Mouse (Mus musculus): ENCODE data around the gene Slc43a1. TPM values are rescaled to one million over a fixed set of nuclear protein-coding genes. Genes with fewer than 3 reads are reported as not detected.
"Not testable (repeated sequence)": the region's sequence is repeated elsewhere in the genome, so short reads cannot be mapped to it uniquely, and the experiment has no call there.

Gene Slc43a1
- total RNA-seq (2015; ENCODE audit: low replicate concordance) (716 and 794 TPM in 2 replicates), total RNA-seq (2017; ENCODE audit: low replicate concordance) (395 and 487 TPM in 2 replicates)

DNA sequence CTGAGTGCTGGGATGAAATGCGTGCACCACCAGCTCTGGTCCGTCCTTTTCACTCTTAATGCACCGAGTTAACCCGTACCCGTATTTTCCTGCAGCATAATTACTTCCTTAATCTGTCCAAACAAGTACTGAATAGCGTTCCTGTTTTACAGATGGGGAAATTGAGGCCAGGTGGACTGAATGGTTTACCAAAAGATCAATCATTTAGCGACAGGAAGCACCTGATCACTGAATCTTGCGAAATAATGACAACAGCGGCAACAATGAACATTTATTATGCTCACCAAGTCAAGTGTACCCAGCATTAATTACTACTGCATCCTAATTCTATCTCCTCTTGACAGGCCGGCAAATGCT, at the start of gene Slc43a1:
Gene Slc43a1, plus strand, starts transcription at position 258 of the 357 bp plus-strand sequence.
- no peak for ATAC-seq (replicated peaks; ENCODE audit: low FRiP score, poor library complexity, severe bottlenecking)

GRCm38 (mm10) chr2:84790418-84790817, 48.2 kb upstream of the Slc43a1 start:
- ATAC-seq (replicated peaks; ENCODE audit: low FRiP score, poor library complexity, severe bottlenecking): no peak

DNA sequence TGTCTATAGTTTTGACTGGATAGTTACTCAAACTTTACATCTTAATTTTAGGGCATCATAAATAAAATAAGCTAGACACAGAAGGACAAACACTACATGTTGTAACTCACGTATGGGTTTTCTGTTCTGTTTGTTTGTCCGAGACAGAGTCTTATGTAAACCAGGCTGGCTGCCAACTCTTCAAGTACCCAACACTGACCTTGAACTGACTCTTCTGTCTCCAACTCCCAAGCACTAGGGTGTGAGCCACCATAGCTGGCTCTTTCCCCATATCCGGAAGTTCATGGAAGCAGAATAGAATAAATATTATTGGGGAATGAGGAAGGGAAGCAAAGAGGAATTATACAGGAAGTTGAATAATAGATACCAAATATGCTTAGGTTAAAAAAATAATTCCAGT, 46.1 kb upstream of the Slc43a1 start:
- no peak for ATAC-seq (replicated peaks; ENCODE audit: low FRiP score, poor library complexity, severe bottlenecking)

GRCm38 (mm10) chr2:84793154-84793553, 45.5 kb upstream of the Slc43a1 start:
- ATAC-seq (replicated peaks; ENCODE audit: low FRiP score, poor library complexity, severe bottlenecking): peak; percentile 89

DNA sequence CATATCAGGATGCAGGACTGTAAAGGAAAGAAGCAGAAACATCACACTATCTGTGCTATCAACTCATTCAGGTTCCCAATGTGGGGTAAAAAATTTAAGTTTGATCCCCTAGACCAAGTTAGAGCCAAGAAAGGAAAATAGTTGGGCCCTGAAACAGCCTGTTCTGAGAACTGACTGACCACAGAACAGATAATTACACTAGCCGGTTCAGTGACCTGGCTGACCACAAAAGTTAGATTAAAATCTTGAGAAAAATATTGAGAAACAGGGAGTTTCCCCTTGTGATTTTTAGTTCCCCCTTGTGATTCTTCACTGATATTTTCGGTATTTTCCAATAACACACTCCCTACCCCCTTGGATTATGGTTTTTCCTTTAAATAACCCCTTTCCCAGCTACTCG, 44.8 kb upstream of the Slc43a1 start:
- ATAC-seq (replicated peaks; ENCODE audit: low FRiP score, poor library complexity, severe bottlenecking): no peak

GRCm38 (mm10) chr2:84797833-84798492, 40.7 kb upstream of the Slc43a1 start:
- ATAC-seq (replicated peaks; ENCODE audit: low FRiP score, poor library complexity, severe bottlenecking): peak; percentile 65

DNA sequence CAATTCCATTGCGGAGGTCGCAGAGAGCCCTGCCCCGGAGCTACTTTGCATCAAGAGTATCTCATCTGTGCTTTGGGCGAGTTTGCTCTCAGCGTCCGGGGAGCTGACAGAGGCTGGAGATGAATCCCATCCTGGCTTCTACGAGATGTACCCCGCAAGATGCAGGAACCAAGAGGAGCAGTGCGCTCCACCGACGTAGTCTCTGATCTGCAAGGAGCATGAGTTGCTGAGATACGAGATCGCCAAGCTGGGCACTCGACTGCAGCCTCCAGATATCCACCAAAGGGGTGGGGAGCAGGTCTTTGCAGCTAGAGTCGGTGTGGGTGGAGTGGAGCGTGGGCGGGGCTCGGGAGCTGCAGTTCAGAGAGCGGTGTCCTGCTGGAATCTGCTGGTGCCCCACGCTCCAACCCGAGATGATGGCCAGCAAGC, 40.1 kb upstream of the Slc43a1 start, which contains the start of gene Ube2l6:
Gene Ube2l6, plus strand, starts transcription at position 336 of the 429 bp plus-strand sequence.
- peak; percentile 91 for ATAC-seq (replicated peaks; ENCODE audit: low FRiP score, poor library complexity, severe bottlenecking)

- ATAC-seq (replicated peaks; ENCODE audit: low FRiP score, poor library complexity, severe bottlenecking): peak; percentile 67
Measured at GRCm38 (mm10) chr2:84799041-84799561, 39.5 kb upstream of the Slc43a1 start.

- peak; percentile 62 for ATAC-seq (replicated peaks; ENCODE audit: low FRiP score, poor library complexity, severe bottlenecking)
Measured at GRCm38 (mm10) chr2:84800304-84800703, 38.3 kb upstream of the Slc43a1 start.

- not testable (repeated sequence) for ATAC-seq (replicated peaks; ENCODE audit: low FRiP score, poor library complexity, severe bottlenecking)
Measured at GRCm38 (mm10) chr2:84801223-84801622, 37.4 kb upstream of the Slc43a1 start.

GRCm38 (mm10) chr2:84803963-84804362, 34.7 kb upstream of the Slc43a1 start:
- ATAC-seq (replicated peaks; ENCODE audit: low FRiP score, poor library complexity, severe bottlenecking): no peak

GRCm38 (mm10) chr2:84806546-84806945, 32.1 kb upstream of the Slc43a1 start:
- no peak for ATAC-seq (replicated peaks; ENCODE audit: low FRiP score, poor library complexity, severe bottlenecking)

- no peak for ATAC-seq (replicated peaks; ENCODE audit: low FRiP score, poor library complexity, severe bottlenecking)
Measured at GRCm38 (mm10) chr2:84809330-84809729, 29.3 kb upstream of the Slc43a1 start.

GRCm38 (mm10) chr2:84810526-84810885, 28.1 kb upstream of the Slc43a1 start:
- no peak for ATAC-seq (replicated peaks; ENCODE audit: low FRiP score, poor library complexity, severe bottlenecking)

DNA sequence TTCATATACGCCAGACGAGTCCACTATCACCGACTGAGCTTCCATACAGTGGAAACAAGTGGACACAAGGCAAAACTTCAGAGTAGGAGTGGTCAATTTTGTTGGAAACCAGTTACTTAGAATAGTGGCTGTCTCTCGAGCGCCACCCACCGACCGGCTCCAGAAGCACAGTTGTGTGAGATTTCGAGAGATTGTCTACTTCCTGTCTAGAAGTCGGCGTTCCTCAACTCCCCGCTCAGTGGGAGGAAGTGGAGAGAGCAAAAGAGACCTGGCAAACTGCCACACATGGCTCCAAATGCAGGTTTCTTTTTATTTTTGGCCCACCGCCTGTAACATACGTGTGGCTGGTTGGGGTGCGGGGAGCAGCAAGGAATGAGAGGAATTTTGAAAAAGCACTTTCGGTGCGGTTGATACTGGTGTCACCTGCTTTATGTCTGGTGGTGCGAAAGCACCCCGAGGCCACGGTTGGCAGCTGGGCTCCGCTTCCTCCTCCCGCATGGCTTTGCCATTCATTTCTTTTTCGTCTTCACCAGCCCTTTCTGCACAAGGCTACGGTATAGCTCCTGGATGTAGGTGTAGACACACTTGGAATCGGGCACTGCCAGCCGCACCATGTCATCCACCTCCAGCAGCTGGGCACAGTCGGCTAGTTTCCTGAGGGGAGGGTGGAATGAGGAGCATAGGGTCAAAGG, 27.6 kb upstream of the Slc43a1 start:
- ATAC-seq (replicated peaks; ENCODE audit: low FRiP score, poor library complexity, severe bottlenecking): peak; percentile 55

- peak; percentile 89 for ATAC-seq (replicated peaks; ENCODE audit: low FRiP score, poor library complexity, severe bottlenecking)
Measured at GRCm38 (mm10) chr2:84811880-84812279, 26.8 kb upstream of the Slc43a1 start.

DNA sequence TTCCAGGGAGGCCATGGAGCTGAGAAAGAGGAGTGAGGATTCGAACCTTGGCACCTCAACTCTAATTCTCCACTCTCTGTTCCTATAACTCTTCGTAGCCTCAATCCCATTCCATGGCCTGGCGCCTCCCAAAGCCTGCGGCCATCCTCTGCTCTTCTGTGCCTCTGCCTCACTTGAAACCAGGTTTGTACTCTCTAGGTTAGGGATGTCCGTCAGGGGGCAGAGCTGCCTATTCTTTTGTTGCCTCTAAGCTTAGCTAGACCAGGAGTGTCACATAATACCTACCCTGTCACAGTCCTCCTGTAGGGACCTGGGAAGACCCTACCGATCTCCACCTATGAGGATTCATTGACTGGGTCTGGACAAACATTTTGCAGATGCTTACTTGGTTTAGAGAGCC, 26.0 kb upstream of the Slc43a1 start:
- ATAC-seq (replicated peaks; ENCODE audit: low FRiP score, poor library complexity, severe bottlenecking): no peak

GRCm38 (mm10) chr2:84819861-84820260, 18.8 kb upstream of the Slc43a1 start:
- no peak for ATAC-seq (replicated peaks; ENCODE audit: low FRiP score, poor library complexity, severe bottlenecking)

- ATAC-seq (replicated peaks; ENCODE audit: low FRiP score, poor library complexity, severe bottlenecking): no peak
Measured at GRCm38 (mm10) chr2:84822552-84822951, 16.1 kb upstream of the Slc43a1 start, which contains the start of gene Smtnl1. TSS of gene Smtnl1 (minus strand) at chr2:84822652.

DNA sequence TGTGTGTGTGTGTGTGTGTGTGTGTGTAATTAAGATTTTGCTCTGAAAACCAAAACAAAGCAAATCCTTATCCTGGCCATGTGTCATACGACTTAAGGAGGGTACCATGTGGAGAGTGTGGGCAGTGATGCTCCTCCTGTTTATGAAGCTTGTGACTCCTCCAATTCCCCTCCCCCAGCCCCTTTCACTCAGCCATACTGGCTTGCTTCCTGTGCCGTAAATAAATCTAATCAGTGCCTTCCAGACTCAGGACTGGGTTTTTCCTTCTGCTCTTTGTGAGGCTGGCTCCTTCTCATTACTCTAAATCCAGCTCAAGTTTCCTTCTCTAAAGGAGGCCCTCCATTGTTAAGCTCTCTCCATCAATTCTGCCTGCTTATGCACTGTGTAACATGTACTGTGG, 15.4 kb upstream of the Slc43a1 start:
- ATAC-seq (replicated peaks; ENCODE audit: low FRiP score, poor library complexity, severe bottlenecking): no peak
